8 mouse cellular contexts compared by ENCODE assay signal in the genomic region with DNA sequence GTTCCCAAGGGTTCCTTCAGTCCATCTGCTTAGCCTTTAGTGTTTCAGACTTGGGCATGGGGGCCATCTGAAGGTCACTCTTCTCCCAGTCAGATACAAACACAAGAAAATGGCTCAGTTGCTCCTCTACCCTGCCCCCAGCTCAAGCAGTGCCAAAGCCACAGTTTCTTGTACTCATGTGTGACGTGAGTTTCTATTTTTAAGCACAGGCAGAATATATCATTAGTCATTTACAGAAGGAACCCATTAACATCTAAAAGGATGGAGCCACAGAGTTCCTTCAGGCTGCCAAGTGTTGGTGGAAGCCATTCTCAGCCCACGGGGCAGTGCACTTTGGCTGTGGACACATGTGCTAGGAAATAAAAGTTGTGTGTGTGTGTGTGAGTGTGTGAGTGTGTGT.
DNase-seq lines count a peak whose midpoint lies in the region; ATAC-seq and TF ChIP-seq lines count a peak whose summit lies in the region.

No protein-coding gene starts in this region.

- no peak overlapping the region for H3K4me3 ChIP-seq in midbrain, postnatal 0 days (ENCODE audit: low read depth, low read length)
- no peak overlapping the region for H3K4me3 ChIP-seq in midbrain, embryonic 11.5 days (ENCODE audit: low read depth, low read length)
- H3K4me3 ChIP-seq in heart, embryonic 11.5 days (ENCODE audit: low read depth, low read length): no peak overlapping the region
- H3K4me3 ChIP-seq in stomach, embryonic 15.5 days (replicated peaks): no peak overlapping the region

- no peaks in the 10 kb centered on the region for H3K27me3 ChIP-seq in midbrain, postnatal 0 days (ENCODE audit: insufficient read depth, low read length)
- H3K27me3 ChIP-seq in midbrain, embryonic 11.5 days (ENCODE audit: control insufficient read depth, insufficient read depth, low read length): no peaks in the 10 kb centered on the region
- H3K27me3 ChIP-seq in heart, embryonic 11.5 days (ENCODE audit: control insufficient read depth, insufficient read depth, low read length): no peaks in the 10 kb centered on the region
- H3K27me3 ChIP-seq in stomach, embryonic 15.5 days (replicated peaks): no peaks in the 10 kb centered on the region

- no peak for TF ChIP-seq CTCF in midbrain, postnatal 0 days (IDR thresholded peaks at IDR 0.05)

- H3K4me2 ChIP-seq in midbrain, postnatal 0 days (ENCODE audit: low read depth, low read length, poor library complexity, severe bottlenecking): no peak overlapping the region
- no peak overlapping the region for H3K4me2 ChIP-seq in midbrain, embryonic 11.5 days
- H3K4me2 ChIP-seq in heart, embryonic 11.5 days: no peak overlapping the region
- H3K4me2 ChIP-seq in stomach, embryonic 15.5 days: no peak overlapping the region

- no peak overlapping the region for H3K9ac ChIP-seq in midbrain, postnatal 0 days (replicated peaks; ENCODE audit: low read length, poor library complexity, severe bottlenecking)
- no peak overlapping the region for H3K9ac ChIP-seq in midbrain, embryonic 11.5 days (ENCODE audit: low read length)
- no peak overlapping the region for H3K9ac ChIP-seq in heart, embryonic 11.5 days (ENCODE audit: low read depth, low read length)
- H3K9ac ChIP-seq in stomach, embryonic 15.5 days: no peak overlapping the region

- no peak overlapping the region for H3K27ac ChIP-seq in midbrain, postnatal 0 days (ENCODE audit: low read depth, low read length)
- H3K27ac ChIP-seq in midbrain, embryonic 11.5 days (ENCODE audit: low read depth, low read length): no peak overlapping the region
- H3K27ac ChIP-seq in heart, embryonic 11.5 days (ENCODE audit: low read depth, low read length): 0 out of 2 replicates have a peak overlapping the region, but pooled peaks have one; percentile 57
- no peak overlapping the region for H3K27ac ChIP-seq in stomach, embryonic 15.5 days

- no peak for ATAC-seq in midbrain, postnatal 0 days (ENCODE audit: low FRiP score)
- no peak for ATAC-seq in midbrain, embryonic 11.5 days (ENCODE audit: low FRiP score)
- ATAC-seq in heart, embryonic 11.5 days (replicated peaks; ENCODE audit: insufficient number of reproducible peaks, low FRiP score, low TSS enrichment): no peak
- ATAC-seq in stomach, embryonic 15.5 days (ENCODE audit: insufficient read depth, low FRiP score, low read depth): peak; percentile 53; the same call in 1 of the 2 replicates

- DNase-seq in midbrain, postnatal 0 days (ENCODE audit: low spot score): peak; percentile 47
- DNase-seq in midbrain, embryonic 11.5 days (ENCODE audit: low spot score, missing footprints): no peak
- DNase-seq in embryo, embryonic 10.5 days (ENCODE audit: low spot score): peak; percentile 17
- DNase-seq in kidney, postnatal 14 days: peak; percentile 80
- no peak for DNase-seq in cerebellum, adult 9-11 months
- no peak for DNase-seq in thymus, adult 18-20 months

- no peaks in the 10 kb centered on the region for H3K4me1 ChIP-seq in midbrain, postnatal 0 days (ENCODE audit: insufficient read depth, low read length)
- H3K4me1 ChIP-seq in midbrain, embryonic 11.5 days (ENCODE audit: control insufficient read depth, insufficient read depth, low read length): no peaks in the 10 kb centered on the region
- H3K4me1 ChIP-seq in heart, embryonic 11.5 days (ENCODE audit: control insufficient read depth, insufficient read depth, low read length): peaks cover 8% of the 10 kb centered on the region
- H3K4me1 ChIP-seq in stomach, embryonic 15.5 days: peaks cover 5% of the 10 kb centered on the region; the same call in 1 of the 2 replicates

- peaks cover 5% of the 10 kb centered on the region; the same call in 1 of the 2 replicates for H3K36me3 ChIP-seq in midbrain, postnatal 0 days (ENCODE audit: insufficient read depth, low read length)
- H3K36me3 ChIP-seq in midbrain, embryonic 11.5 days (ENCODE audit: control insufficient read depth, insufficient read depth, low read length): no peaks in the 10 kb centered on the region
- H3K36me3 ChIP-seq in heart, embryonic 11.5 days (ENCODE audit: control insufficient read depth, insufficient read depth, low read length): peaks cover 6% of the 10 kb centered on the region
- no peaks in the 10 kb centered on the region for H3K36me3 ChIP-seq in stomach, embryonic 15.5 days

- 45% methylated on average over 2 of the region's 2 CpGs for WGBS in midbrain, postnatal 0 days
- WGBS in midbrain, embryonic 11.5 days: 78% methylated on average over 2 of the region's 2 CpGs
- WGBS in heart, embryonic 11.5 days (ENCODE audit: insufficient replicate concordance): 32% methylated on average over 2 of the region's 2 CpGs
- 28% methylated on average over 2 of the region's 2 CpGs for WGBS in stomach, embryonic 15.5 days

- no peaks in the 10 kb centered on the region for H3K9me3 ChIP-seq in midbrain, postnatal 0 days (ENCODE audit: low read length)
- H3K9me3 ChIP-seq in midbrain, embryonic 11.5 days (ENCODE audit: control insufficient read depth, low read length): peaks cover 5% of the 10 kb centered on the region
- H3K9me3 ChIP-seq in heart, embryonic 11.5 days (replicated peaks; ENCODE audit: control insufficient read depth, low read length): peaks cover 5% of the 10 kb centered on the region; the same call in 1 of the 2 replicates
- H3K9me3 ChIP-seq in stomach, embryonic 15.5 days: no peaks in the 10 kb centered on the region

Comparison
In these comparisons a context has a peak if more than half of its experiments do, and no peak if none do; other contexts are left out.
1. DNase-seq: peak in midbrain, postnatal 0 days (single experiment), embryo, embryonic 10.5 days (single experiment) and kidney, postnatal 14 days (single experiment); none in midbrain, embryonic 11.5 days (single experiment), cerebellum, adult 9-11 months (single experiment) and thymus, adult 18-20 months (0 of 2).